Mouse (Mus musculus): Measurements from ENCODE around the gene Gramd4. TPM values are rescaled to one million over a fixed set of nuclear protein-coding genes. Genes with fewer than 3 reads are reported as not detected.
"Not testable (repeated sequence)": the region's sequence is repeated elsewhere in the genome, so short reads cannot be mapped to it uniquely, and the experiment has no call there.

Gramd4 gene
- polyA plus RNA-seq, 1 experiment, result 15.0 TPM

DNA sequence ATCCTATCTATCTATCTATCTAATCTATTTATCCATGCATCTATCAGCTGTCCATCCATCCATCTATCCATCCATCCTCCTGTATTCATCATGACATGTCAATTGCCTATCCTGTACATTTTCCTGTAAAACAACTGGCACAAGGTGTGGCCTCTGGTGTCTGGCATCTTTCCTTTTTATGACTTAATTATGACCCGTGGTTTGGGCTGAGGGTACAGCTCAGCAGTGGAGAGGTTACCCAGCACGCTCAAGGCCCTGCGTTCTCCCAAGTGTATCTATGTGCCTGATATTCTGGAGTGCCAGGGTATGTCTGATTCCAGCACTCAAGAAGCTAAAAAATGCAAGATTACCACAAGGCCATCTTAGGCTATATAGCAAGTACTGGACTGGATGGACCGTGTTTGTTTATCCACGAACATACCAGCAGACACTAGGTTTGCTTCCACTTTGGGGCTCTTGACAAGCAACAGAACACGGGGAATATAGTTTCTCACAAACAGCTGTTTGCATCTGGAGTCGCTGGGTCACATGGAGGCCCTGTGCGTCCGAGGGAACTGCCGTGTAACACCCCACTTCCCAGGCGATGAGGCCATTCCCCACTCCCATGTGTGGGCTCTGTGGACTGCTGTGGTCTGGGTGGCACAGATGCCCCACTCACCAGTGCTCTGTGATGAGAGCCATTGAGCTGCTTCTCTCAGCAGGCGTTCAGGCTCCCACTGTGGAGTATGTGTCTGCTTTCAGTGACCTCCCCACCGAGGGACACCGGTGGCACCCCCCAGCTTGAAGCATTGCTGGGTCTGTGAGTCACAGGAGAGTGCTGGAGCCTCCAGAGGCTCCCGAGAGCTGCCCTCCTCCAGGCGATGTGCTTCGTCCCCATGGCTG is 38.5 kb downstream of the Gramd4 start:
- H3ac ChIP-seq (ENCODE audit: control insufficient read depth, insufficient read length), result no peak overlapping the region
- peak overlapping the region; percentile 34 for H3K4me2 ChIP-seq (ENCODE audit: low read depth)
- H3K27me3 ChIP-seq (ENCODE audit: control insufficient read depth, insufficient read depth, insufficient read length), result no peaks in the 10 kb centered on the region
- TF ChIP-seq USF1 (IDR thresholded peaks at IDR 0.05; ENCODE audit: low read depth), result peak; percentile 16
- TF ChIP-seq SRF (IDR thresholded peaks at IDR 0.05; ENCODE audit: control insufficient read depth, insufficient read length, low read depth), result no peak
- no peak for TF ChIP-seq POLR2A (IDR thresholded peaks at IDR 0.05; ENCODE audit: insufficient read length, low read depth)
- peaks cover 11% of the 10 kb centered on the region for H3K36me3 ChIP-seq (ENCODE audit: control insufficient read depth, insufficient read depth)
- H3K4me3 ChIP-seq, result no peak overlapping the region
- peaks cover 16% of the 10 kb centered on the region for H3K79me2 ChIP-seq (ENCODE audit: control insufficient read depth, insufficient read depth)

DNA sequence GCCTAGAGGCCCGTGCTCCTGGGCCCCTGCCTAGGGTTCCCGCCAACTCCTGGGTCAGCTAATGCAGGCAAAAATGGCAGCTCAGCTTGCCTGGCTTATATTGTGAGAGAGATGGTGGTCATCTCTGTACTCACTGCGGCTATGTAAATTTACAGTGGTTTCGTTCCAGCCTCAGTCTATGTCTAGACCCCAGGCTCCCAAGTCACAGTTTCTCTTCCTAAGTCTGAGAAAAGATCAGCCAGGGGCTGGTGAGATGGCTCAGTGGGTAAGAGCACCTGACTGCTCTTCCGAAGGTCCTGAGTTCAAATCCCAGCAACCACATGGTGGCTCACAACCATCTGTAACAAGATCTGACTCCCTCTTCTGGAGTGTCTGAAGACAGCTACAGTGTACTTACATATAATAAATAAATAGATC is 39.1 kb downstream of the Gramd4 start:
- H3K27me3 ChIP-seq (ENCODE audit: control insufficient read depth, insufficient read depth, insufficient read length); H3ac ChIP-seq (ENCODE audit: control insufficient read depth, insufficient read length); H3K4me3 ChIP-seq: not testable (repeated sequence)
- peak overlapping the region; percentile 34 for H3K4me2 ChIP-seq (ENCODE audit: low read depth)
- H3K79me2 ChIP-seq (ENCODE audit: control insufficient read depth, insufficient read depth), result peaks cover 14% of the 10 kb centered on the region
- peaks cover 11% of the 10 kb centered on the region for H3K36me3 ChIP-seq (ENCODE audit: control insufficient read depth, insufficient read depth)

DNA sequence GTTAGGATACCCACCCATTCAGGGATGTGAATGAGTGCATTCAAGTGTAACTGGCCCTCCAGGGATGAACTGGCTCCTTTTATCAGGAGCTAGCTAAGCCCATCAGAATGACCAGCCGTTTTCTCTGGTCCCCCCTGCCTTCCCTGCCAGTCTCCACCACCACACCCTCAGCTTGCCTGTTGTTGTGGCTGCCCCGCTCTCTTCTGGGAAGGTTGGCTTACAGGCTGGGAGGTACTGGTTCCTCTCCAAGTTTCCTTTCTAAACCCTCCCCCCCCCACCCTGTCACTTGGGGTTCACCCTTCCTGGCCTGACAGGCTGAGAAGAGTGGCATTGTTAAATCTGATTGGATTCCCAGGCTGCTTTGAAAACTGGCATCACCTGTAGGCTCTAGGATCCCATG is 40.4 kb downstream of the Gramd4 start:
- Histone ChIP-seq H3K27me3 (ENCODE audit: control insufficient read depth, insufficient read depth, insufficient read length) (no peaks in the 10 kb centered on the region), H3ac (ENCODE audit: control insufficient read depth, insufficient read length) (no peak overlapping the region), H3K4me2 (ENCODE audit: low read depth) (no peak overlapping the region), H3K36me3 (ENCODE audit: control insufficient read depth, insufficient read depth) (peaks cover 2% of the 10 kb centered on the region), H3K79me2 (ENCODE audit: control insufficient read depth, insufficient read depth) (peaks cover 5% of the 10 kb centered on the region), H3K4me3 (no peak overlapping the region)
- TF ChIP-seq MAX (IDR thresholded peaks at IDR 0.05; ENCODE audit: low read depth), result no peak
- no peak for TF ChIP-seq E2F4 (IDR thresholded peaks at IDR 0.05; ENCODE audit: insufficient read depth)
- no peak for TF ChIP-seq MYOD1 (IDR thresholded peaks at IDR 0.05; ENCODE audit: control insufficient read depth in 1 of 3, insufficient read length in 2 of 3, low read depth in 2 of 3)
- TF ChIP-seq TCF3 (IDR thresholded peaks at IDR 0.05; ENCODE audit: insufficient read length, low read depth), result no peak
- no peak for TF ChIP-seq TCF12 (IDR thresholded peaks at IDR 0.05; ENCODE audit: insufficient read depth, poor library complexity, severe bottlenecking)
- TF ChIP-seq POLR2A (IDR thresholded peaks at IDR 0.05; ENCODE audit: insufficient read length, low read depth), result no peak
- no peak for TF ChIP-seq SRF (IDR thresholded peaks at IDR 0.05; ENCODE audit: control insufficient read depth, insufficient read length, low read depth)
- no peak for TF ChIP-seq MYOG (IDR thresholded peaks at IDR 0.05; ENCODE audit: control insufficient read depth in 1 of 3, insufficient read depth in 1 of 3, insufficient read length in 2 of 3, low read depth in 2 of 3)
- TF ChIP-seq CEBPB (IDR thresholded peaks at IDR 0.05; ENCODE audit: insufficient read depth, poor library complexity, severe bottlenecking), result no peak
- TF ChIP-seq REST (IDR thresholded peaks at IDR 0.05; ENCODE audit: insufficient read depth, insufficient read length), result no peak
- TF ChIP-seq POLR2AphosphoS2 (IDR thresholded peaks at IDR 0.05; ENCODE audit: insufficient read length, low read depth), result no peak
- TF ChIP-seq USF1 (IDR thresholded peaks at IDR 0.05; ENCODE audit: low read depth), result no peak

DNA sequence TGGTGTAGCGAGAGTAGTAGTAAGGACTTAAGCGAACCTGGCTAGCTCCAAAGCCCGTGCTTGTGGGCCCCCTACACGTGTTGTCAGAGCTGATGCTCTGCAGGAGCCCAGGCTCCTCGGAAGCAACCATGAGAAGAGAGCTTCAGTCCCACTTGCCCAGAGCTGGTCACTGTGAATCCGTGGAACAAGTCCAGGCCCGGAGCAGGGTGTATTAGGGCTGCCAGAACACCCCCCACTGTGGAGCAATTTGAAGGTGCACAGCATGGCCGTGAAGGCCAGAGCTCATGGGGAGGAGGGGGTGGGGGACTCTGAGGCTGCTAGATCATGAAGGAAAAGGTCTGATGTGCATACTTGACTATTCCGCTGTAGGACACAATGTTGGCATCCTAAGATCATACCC is 44.1 kb downstream of the Gramd4 start:
- Histone ChIP-seq H3ac (ENCODE audit: control insufficient read depth, insufficient read length) (no peak overlapping the region), H3K4me2 (ENCODE audit: low read depth) (no peak overlapping the region), H3K79me2 (ENCODE audit: control insufficient read depth, insufficient read depth) (no peaks in the 10 kb centered on the region), H3K36me3 (ENCODE audit: control insufficient read depth, insufficient read depth) (peaks cover 4% of the 10 kb centered on the region), H3K27me3 (ENCODE audit: control insufficient read depth, insufficient read depth, insufficient read length) (no peaks in the 10 kb centered on the region), H3K4me3 (no peak overlapping the region)
- TF ChIP-seq POLR2AphosphoS2 (IDR thresholded peaks at IDR 0.05; ENCODE audit: insufficient read length, low read depth) (no peak), E2F4 (IDR thresholded peaks at IDR 0.05; ENCODE audit: insufficient read depth) (no peak), REST (IDR thresholded peaks at IDR 0.05; ENCODE audit: insufficient read depth, insufficient read length) (no peak), SRF (IDR thresholded peaks at IDR 0.05; ENCODE audit: control insufficient read depth, insufficient read length, low read depth) (no peak), MAX (IDR thresholded peaks at IDR 0.05; ENCODE audit: low read depth) (no peak), POLR2A (IDR thresholded peaks at IDR 0.05; ENCODE audit: insufficient read length, low read depth) (no peak), MYOG (IDR thresholded peaks at IDR 0.05; ENCODE audit: control insufficient read depth in 1 of 3, insufficient read depth in 1 of 3, insufficient read length in 2 of 3, low read depth in 2 of 3) (no peak), USF1 (IDR thresholded peaks at IDR 0.05; ENCODE audit: low read depth) (no peak), TCF3 (IDR thresholded peaks at IDR 0.05; ENCODE audit: insufficient read length, low read depth) (no peak), CEBPB (IDR thresholded peaks at IDR 0.05; ENCODE audit: insufficient read depth, poor library complexity, severe bottlenecking) (no peak), MYOD1 (IDR thresholded peaks at IDR 0.05; ENCODE audit: control insufficient read depth in 1 of 3, insufficient read length in 2 of 3, low read depth in 2 of 3) (no peak), TCF12 (IDR thresholded peaks at IDR 0.05; ENCODE audit: insufficient read depth, poor library complexity, severe bottlenecking) (no peak)

DNA sequence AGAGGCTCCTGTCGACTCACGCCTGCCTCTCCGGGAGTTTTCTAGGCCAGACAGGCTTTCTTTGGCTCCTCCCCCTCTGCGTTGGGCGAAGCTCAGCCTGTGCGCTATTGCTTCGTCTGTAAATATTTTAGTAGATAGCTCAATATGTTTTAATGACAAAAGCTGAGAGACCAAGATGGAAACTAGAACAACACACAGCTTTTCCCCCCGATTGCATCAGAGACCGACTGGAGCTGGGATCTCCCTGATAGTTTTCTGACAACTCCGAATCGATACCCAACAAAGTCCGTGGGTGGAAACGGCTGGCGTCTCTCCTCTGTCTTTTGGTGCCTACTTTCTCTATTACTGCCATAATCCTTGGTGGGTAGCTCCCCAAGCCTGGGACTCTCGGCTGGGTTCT is 44.8 kb downstream of the Gramd4 start:
- no peak overlapping the region for H3K4me2 ChIP-seq (ENCODE audit: low read depth)
- no peak overlapping the region for H3ac ChIP-seq (ENCODE audit: control insufficient read depth, insufficient read length)
- no peaks in the 10 kb centered on the region for H3K79me2 ChIP-seq (ENCODE audit: control insufficient read depth, insufficient read depth)
- H3K27me3 ChIP-seq (ENCODE audit: control insufficient read depth, insufficient read depth, insufficient read length), result no peaks in the 10 kb centered on the region
- TF ChIP-seq E2F4 (IDR thresholded peaks at IDR 0.05; ENCODE audit: insufficient read depth) (no peak), TCF3 (IDR thresholded peaks at IDR 0.05; ENCODE audit: insufficient read length, low read depth) (no peak), MAX (IDR thresholded peaks at IDR 0.05; ENCODE audit: low read depth) (no peak), REST (IDR thresholded peaks at IDR 0.05; ENCODE audit: insufficient read depth, insufficient read length) (no peak)
- peaks cover 4% of the 10 kb centered on the region for H3K36me3 ChIP-seq (ENCODE audit: control insufficient read depth, insufficient read depth)
- no peak overlapping the region for H3K4me3 ChIP-seq

Measured in myocyte (in vitro differentiated cells).